Mouse (Mus musculus) MN1 (cell line): ENCODE measurements at regions not wholly inside any gene's neighbourhood (a gene's known extent, or its start where the extent isn't known, plus 50 kb on each side); places are given as distances from the start of the nearest gene placed in this dataset.

Experiments used
- DNase-seq: peaks from one replicate; pipeline ENCODE4 v3.0.0-alpha.2; 2016; ENCODE audit warnings: low spot score

- DNase-seq, result no peak
These were observed 155.6 kb upstream of the Itga1 start for GRCm38 (mm10) chr13:115257345-115257744.

- no peak for DNase-seq
These were observed 150.8 kb upstream of the Itga1 start for GRCm38 (mm10) chr13:115252541-115252940.

GRCm38 (mm10) chr13:115231981-115232380 is 130.2 kb upstream of the Itga1 start:
- DNase-seq, result no peak

- DNase-seq, result peak; percentile 89
These were observed 128.7 kb upstream of the Itga1 start for GRCm38 (mm10) chr13:115230494-115230893.

GRCm38 (mm10) chr13:115226824-115227223 is 125.1 kb upstream of the Itga1 start:
- peak; percentile 65 for DNase-seq

- DNase-seq, result peak; percentile 17
These were observed 117.9 kb upstream of the Itga1 start for GRCm38 (mm10) chr13:115219701-115220100.

GRCm38 (mm10) chr13:115211285-115211684 is 109.5 kb upstream of the Itga1 start:
- DNase-seq, result no peak

- DNase-seq, result no peak
These were observed 109.0 kb upstream of the Itga1 start for GRCm38 (mm10) chr13:115210643-115211208.

GRCm38 (mm10) chr13:115209402-115210192 is 107.8 kb upstream of the Itga1 start:
- DNase-seq, result no peak

- peak; percentile 40 for DNase-seq
These were observed 105.0 kb upstream of the Itga1 start for GRCm38 (mm10) chr13:115206723-115207122.

- DNase-seq, result no peak
These were observed 97.4 kb upstream of the Itga1 start for GRCm38 (mm10) chr13:115199166-115199565.

GRCm38 (mm10) chr13:115188066-115188465 is 86.3 kb upstream of the Itga1 start:
- no peak for DNase-seq

- DNase-seq, result no peak
These were observed 85.6 kb upstream of the Itga1 start for GRCm38 (mm10) chr13:115187356-115187755.

- DNase-seq, result no peak
These were observed 80.6 kb upstream of the Itga1 start for GRCm38 (mm10) chr13:115182211-115182870.

GRCm38 (mm10) chr13:115178175-115178917 is 76.6 kb upstream of the Itga1 start:
- DNase-seq, result no peak

GRCm38 (mm10) chr13:115171347-115172062 is 69.7 kb upstream of the Itga1 start:
- no peak for DNase-seq

GRCm38 (mm10) chr13:115165981-115166380 is 64.2 kb upstream of the Itga1 start:
- no peak for DNase-seq

- no peak for DNase-seq
These were observed 61.1 kb upstream of the Itga1 start for GRCm38 (mm10) chr13:115162689-115163413.

GRCm38 (mm10) chr13:115159386-115159785 is 57.6 kb upstream of the Itga1 start:
- DNase-seq, result peak; percentile 85
